Mouse (Mus musculus): ENCODE measurements around the gene Aacs.

DNA sequence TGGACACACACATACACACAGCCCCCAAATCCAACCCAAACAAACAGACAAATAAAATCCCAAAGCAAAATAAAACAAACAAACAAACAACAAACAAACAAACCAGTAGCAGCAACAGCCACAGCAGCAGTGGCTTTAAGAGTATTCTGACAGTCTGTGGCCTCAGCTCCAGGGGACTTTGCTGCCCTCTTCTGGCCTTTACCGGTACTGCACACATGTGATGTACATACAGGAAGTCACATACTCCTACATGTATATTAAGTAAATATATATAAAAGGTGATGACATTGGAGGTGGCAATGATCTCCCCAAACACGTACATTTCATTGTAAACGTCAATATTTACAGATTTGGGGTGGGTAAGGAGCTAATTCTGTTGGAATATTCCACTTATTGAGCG, 50.9 kb downstream of the Aacs start:
- TF ChIP-seq CTCF (IDR thresholded peaks at IDR 0.05; ENCODE audit: low read depth) (no peak), EP300 (IDR thresholded peaks at IDR 0.05; ENCODE audit: low read depth) (no peak)

All from heart, postnatal 0 days (tissue).